Mouse (Mus musculus): Measurements from ENCODE around the gene Dpp9.

DNA sequence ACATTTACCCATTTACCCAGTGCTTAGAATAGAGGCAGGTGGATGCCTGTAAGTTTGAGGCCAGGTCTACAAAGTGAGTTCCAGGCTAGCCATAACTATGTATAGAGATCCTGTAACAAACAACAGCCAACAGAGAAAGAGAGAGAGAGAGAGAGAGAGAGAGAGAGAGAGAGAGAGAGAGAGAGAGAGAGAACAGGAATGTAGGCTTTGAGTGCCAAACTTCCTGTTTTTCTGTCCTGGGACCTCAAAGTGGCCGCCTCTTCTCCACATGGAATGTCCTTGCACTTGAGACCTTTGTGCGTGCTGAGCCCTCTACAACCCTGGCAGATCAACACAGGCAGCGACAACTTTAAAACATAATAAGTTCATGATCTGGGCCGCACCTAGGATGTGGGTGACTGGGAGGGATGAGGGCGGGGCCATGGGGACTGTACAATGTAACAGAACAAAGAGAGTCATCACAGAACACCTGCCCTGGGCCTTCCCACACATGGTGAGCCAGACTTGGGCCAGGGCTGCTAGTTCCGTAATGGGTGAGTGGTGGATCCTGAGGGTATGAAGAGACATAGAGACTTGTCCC, 55.1 kb downstream of the Dpp9 start:
- TF ChIP-seq USF1 (IDR thresholded peaks at IDR 0.05; ENCODE audit: low read depth) (no peak), CTCF (IDR thresholded peaks at IDR 0.05; ENCODE audit: control insufficient read depth, insufficient read depth, insufficient read length) (no peak), MAX (IDR thresholded peaks at IDR 0.05) (no peak)

All from C2C12 (cell line).